Mouse (Mus musculus) embryonic fibroblast, embryonic 13.5 days (primary cell): ENCODE measurements at regions not wholly inside any gene's neighbourhood (a gene's known extent, or its start where the extent isn't known, plus 50 kb on each side); places are given as distances from the start of the nearest gene placed in this dataset.

ENCODE experiments used
- H3K27ac ChIP-seq: 2 replicates; pipeline ENCODE4 v1.5.1; 2012; ENCODE audit warnings: low read length, control low read depth, inconsistent platforms; ENCODE audit not compliant: insufficient read depth
- H3K4me1 ChIP-seq: 2 replicates; pipeline ENCODE4 v1.6.1; 2011; ENCODE audit warnings: low read length; ENCODE audit not compliant: control insufficient read depth, insufficient read depth
- H3K4me3 ChIP-seq: 2 replicates; pipeline ENCODE4 v1.5.1; 2011; ENCODE audit warnings: mild to moderate bottlenecking, control low read depth, low read length; ENCODE audit not compliant: insufficient read depth
- CTCF ChIP-seq: IDR thresholded peaks from 2 replicates; pipeline ENCODE4 v1.5.1; 2011; ENCODE audit warnings: mild to moderate bottlenecking, control low read depth, low read length, moderate library complexity, borderline replicate concordance; ENCODE audit not compliant: insufficient read depth
- POLR2A ChIP-seq: IDR thresholded peaks from 2 replicates; pipeline ENCODE4 v1.6.1; 2011; ENCODE audit warnings: low read depth, mild to moderate bottlenecking, control low read depth, low read length, moderate library complexity

DNA sequence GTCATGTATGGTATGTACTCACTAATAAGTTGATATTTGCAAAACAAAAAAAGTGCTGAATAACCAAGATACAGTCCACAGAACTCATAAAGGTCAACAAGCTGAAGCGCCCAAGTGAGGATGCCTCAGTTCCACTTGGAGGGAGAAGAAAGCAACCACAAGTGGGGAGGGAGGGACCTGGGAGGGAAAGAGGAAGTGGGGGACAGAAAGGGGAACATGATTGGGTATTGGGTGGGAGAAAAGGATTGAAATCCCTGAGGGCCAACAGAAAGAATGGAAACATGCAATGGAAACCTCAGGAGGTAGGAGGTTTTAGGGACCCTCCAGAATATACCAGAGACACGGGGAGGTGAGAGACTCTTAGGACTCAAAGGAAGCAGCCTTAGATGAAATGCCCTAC is 2777.2 kb downstream of the 9330182O14Rik start:
- H3K27ac ChIP-seq: no peak overlapping the region
- no peak for TF ChIP-seq POLR2A
- no peak overlapping the region for H3K4me3 ChIP-seq
- no peaks in the 10 kb centered on the region for H3K4me1 ChIP-seq

- no peak overlapping the region for H3K4me3 ChIP-seq
- TF ChIP-seq POLR2A (no peak), CTCF (no peak)
- no peak overlapping the region for H3K27ac ChIP-seq
- H3K4me1 ChIP-seq: no peaks in the 10 kb centered on the region
Observed at GRCm38 (mm10) chr15:42912880-42913279, 2778.7 kb downstream of the 9330182O14Rik start.

DNA sequence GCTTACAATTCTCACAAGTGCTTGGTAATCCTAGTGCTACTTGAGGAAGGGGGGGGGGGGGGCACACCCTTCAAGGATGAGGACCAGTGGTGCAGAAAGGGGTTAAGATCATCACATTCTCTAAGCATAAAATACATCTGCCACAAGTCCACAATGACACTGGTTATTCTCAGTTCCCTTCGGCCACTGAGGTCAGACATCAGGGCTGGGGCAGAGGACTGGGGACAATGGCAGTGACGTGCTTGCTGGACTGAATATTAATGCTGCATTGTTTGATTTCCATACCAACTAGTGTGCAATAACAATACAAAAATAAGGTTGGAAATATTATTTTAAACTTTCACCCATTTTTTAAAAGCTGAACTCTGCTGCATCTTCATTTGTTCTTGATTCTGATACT is 2779.1 kb downstream of the 9330182O14Rik start:
- TF ChIP-seq CTCF (no peak), POLR2A (no peak)
- Histone ChIP-seq H3K27ac (no peak overlapping the region), H3K4me1 (no peaks in the 10 kb centered on the region), H3K4me3 (no peak overlapping the region)

DNA sequence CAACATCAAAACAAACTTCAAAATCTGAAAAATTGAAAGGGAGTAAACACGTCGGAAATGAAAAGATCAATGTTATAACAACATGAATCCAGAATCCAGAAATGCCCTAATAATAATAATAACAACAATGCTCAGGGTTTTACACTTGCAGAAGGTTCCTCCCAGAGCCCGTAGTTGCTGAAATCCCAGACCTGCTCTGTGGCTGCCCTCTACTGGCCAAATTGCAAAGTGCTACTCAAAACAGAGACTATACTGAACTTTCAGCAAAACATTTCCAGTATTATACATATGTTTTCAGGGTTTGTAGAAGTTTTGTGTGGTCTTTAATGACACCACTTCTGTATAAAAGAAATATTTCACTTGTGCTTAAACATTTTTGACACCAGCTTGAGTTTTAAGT is 2779.9 kb downstream of the 9330182O14Rik start:
- Histone ChIP-seq H3K4me3 (no peak overlapping the region), H3K4me1 (no peaks in the 10 kb centered on the region), H3K27ac (no peak overlapping the region)
- TF ChIP-seq POLR2A (no peak), CTCF (peak; percentile 47; the same call in 1 of the 2 replicates)

DNA sequence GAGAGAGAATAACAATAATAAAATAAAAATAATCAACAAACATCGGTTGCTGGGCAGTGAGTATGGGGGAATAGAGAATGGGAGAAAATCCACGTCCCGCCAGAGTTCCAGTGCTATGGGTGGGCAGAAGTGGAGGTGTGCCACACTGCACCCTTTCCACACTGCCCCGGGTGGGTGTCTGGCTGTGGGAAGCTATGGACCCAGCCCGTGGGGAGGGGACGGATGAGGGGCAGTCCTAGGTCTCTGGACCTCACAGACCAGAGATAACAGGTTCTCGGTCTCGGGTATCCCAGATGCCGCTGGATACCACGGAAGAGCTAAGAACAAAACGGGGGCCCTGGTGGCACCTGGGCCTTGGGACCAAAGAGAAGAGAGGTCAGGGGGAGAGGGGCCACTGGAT is 2781.0 kb downstream of the 9330182O14Rik start:
- Histone ChIP-seq H3K4me1 (no peaks in the 10 kb centered on the region), H3K27ac (no peak overlapping the region), H3K4me3 (no peak overlapping the region)
- TF ChIP-seq POLR2A: no peak
- no peak for TF ChIP-seq CTCF

- no peak overlapping the region for H3K27ac ChIP-seq
- no peak overlapping the region for H3K4me3 ChIP-seq
- no peaks in the 10 kb centered on the region for H3K4me1 ChIP-seq
- TF ChIP-seq CTCF (no peak), POLR2A (no peak)
Observed at GRCm38 (mm10) chr15:42921618-42922017, 2787.5 kb downstream of the 9330182O14Rik start.

DNA sequence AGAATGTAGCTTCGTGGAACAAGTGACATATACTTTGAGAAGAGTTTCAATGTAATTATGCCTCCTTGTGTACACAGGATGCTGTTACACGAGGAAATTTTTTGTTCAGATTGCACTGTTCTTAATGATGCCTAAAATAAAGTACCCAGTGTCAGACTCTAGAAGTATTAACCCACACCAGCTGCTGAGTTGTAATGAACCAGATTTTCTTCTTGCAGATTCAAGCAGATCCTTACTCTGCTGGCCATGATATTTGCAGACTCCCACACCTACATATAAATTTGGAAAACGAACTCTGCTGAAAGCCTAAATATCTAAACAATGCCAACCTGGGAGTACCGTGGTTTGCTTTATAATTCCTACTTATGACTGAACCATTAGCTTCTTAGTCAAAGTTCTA is 2794.2 kb downstream of the 9330182O14Rik start:
- Histone ChIP-seq H3K27ac (no peak overlapping the region), H3K4me1 (no peaks in the 10 kb centered on the region), H3K4me3 (no peak overlapping the region)
- TF ChIP-seq POLR2A (no peak), CTCF (no peak)

DNA sequence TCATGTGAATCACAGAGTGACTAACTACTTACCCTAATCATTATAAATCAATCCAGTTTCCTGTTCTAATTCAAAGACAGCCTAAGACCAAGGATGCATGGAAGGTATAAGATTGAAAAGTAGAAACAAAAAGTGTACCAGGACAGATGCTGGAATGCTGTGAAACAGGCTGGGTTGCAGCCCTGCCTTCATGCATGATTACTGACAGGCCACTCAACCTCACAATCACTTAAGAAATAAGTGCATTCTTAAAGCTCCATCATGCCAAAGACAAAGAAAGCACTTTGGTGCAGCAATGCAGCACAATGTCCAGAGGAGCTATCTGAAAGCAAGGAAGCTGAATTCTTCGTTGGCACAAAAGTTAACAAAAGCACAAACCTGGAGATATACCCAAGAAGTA is 2810.4 kb downstream of the 9330182O14Rik start:
- TF ChIP-seq CTCF (no peak), POLR2A (no peak)
- no peak overlapping the region for H3K4me3 ChIP-seq

GRCm38 (mm10) chr15:42955167-42955566 is 2821.0 kb downstream of the 9330182O14Rik start:
- TF ChIP-seq CTCF: no peak
- TF ChIP-seq POLR2A: no peak
- H3K27ac ChIP-seq: no peak overlapping the region; the same call in 1 of the 2 replicates
- no peak overlapping the region for H3K4me3 ChIP-seq
- no peaks in the 10 kb centered on the region for H3K4me1 ChIP-seq

More for the DNA sequence above, 2810.4 kb downstream of the 9330182O14Rik start:
- Histone ChIP-seq H3K27ac (no peak overlapping the region), H3K4me1 (no peaks in the 10 kb centered on the region)

DNA sequence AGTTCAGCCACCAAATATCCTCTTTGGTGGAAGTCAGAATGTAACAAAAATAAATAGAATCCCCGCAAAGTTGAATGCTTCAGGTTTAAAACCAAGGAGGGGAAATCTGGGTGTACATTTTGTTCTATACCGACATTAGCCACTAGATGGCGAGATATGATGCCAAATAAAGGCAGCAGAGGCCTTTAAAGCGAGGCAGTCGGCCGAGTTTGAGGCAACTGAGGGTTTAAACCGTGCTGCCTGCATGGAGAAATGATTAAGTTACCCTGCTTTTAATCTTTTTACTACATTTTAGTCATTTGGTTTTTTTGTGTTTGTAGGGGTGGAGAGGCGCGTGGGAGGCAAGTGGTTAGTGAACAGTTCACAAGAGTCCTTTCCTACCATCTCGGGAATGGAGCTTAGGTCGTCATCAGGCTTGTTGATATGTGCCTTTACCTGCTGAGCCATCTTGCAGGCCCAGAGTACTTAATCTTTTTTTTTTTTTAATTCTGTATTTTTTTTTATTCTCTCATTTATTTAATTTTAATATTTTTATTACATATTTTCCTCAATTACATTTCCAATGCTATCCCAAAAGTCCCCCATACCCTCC is 2828.7 kb downstream of the 9330182O14Rik start:
- Histone ChIP-seq H3K4me1 (no peaks in the 10 kb centered on the region), H3K4me3 (no peak overlapping the region), H3K27ac (no peak overlapping the region)
- TF ChIP-seq CTCF (0 out of 2 replicates have a peak, but pooled peaks have one; percentile 23), POLR2A (no peak)

GRCm38 (mm10) chr15:42965314-42965713 is 2831.1 kb downstream of the 9330182O14Rik start:
- Histone ChIP-seq H3K27ac (no peak overlapping the region), H3K4me3 (no peak overlapping the region), H3K4me1 (no peaks in the 10 kb centered on the region)
- TF ChIP-seq CTCF (no peak), POLR2A (no peak)
